Mouse (Mus musculus) CH12.LX (cell line): ENCODE measurements around the gene Gm45837. TPM values are rescaled to one million over a fixed set of nuclear protein-coding genes. Genes with fewer than 3 reads are reported as not detected.

ENCODE experiments used
- DNase-seq: peaks from one replicate; pipeline ENCODE4 v3.0.0-alpha.2; 2013; ENCODE audit errors: extremely low read depth
- H3K27ac ChIP-seq: 2 replicates; pipeline ENCODE4 v1.5.1; 2012; ENCODE audit warnings: low read depth, mild to moderate bottlenecking, control low read depth, moderate library complexity; ENCODE audit not compliant: insufficient read depth
- H3K27me3 ChIP-seq: replicated peaks from 2 replicates; pipeline ENCODE3; 2012; ENCODE audit warnings: inconsistent platforms
- H3K36me3 ChIP-seq, 2 experiments: replicated peaks in 1 of 2; 2 replicates each; pipeline versions ENCODE3 to v1.6.1; 2012; ENCODE audit warnings: inconsistent platforms in 1 of 2, low read length in 1 of 2, mild to moderate bottlenecking in 1 of 2, mixed read lengths in 1 of 2, moderate library complexity in 1 of 2; ENCODE audit not compliant: control insufficient read depth in 1 of 2, insufficient read depth in 1 of 2
- H3K4me1 ChIP-seq, 2 experiments: 2 replicates each; pipeline ENCODE4 v1.6.1; 2012; ENCODE audit warnings: inconsistent platforms in 1 of 2, moderate library complexity in 1 of 2; ENCODE audit not compliant: insufficient read depth in 2 of 2, control insufficient read depth in 1 of 2
- H3K4me2 ChIP-seq: 2 replicates; pipeline ENCODE4 v1.6.1; 2012; ENCODE audit warnings: low read depth, mild to moderate bottlenecking, control low read depth; ENCODE audit not compliant: poor library complexity, insufficient read depth, severe bottlenecking
- H3K4me3 ChIP-seq, 3 experiments: fragments of 150-350 bp in 1 of 3; sonication (generic) in 1 of 3; replicated peaks in 1 of 3; 2 replicates each; pipeline versions ENCODE3 to v1.5.1; 2011 to 2012; ENCODE audit warnings: low read depth in 2 of 3, low read length in 2 of 3, mild to moderate bottlenecking in 2 of 3, moderate library complexity in 2 of 3, control low read depth in 1 of 3, improper control_type of control experiment in 1 of 3, inconsistent platforms in 1 of 3, mixed read lengths in 1 of 3; ENCODE audit not compliant: poor library complexity in 1 of 3
- H3K79me2 ChIP-seq: replicated peaks from 2 replicates; pipeline ENCODE4 v1.6.1; 2012; ENCODE audit warnings: mild to moderate bottlenecking, moderate library complexity; ENCODE audit not compliant: control insufficient read depth, poor library complexity, insufficient read depth, severe bottlenecking; ENCODE audit errors: extremely low read depth
- H3K9ac ChIP-seq: 2 replicates; pipeline ENCODE4 v1.6.1; 2012; ENCODE audit warnings: low read depth, mild to moderate bottlenecking, control low read depth, moderate library complexity; ENCODE audit not compliant: insufficient read depth
- H3K9me3 ChIP-seq: replicated peaks from 2 replicates; pipeline ENCODE3; 2012; ENCODE audit warnings: low read length, inconsistent platforms, mixed read lengths
- BHLHE40 ChIP-seq: IDR thresholded peaks from 2 replicates; pipeline ENCODE4 v1.6.1; 2011; ENCODE audit warnings: mild to moderate bottlenecking, low read depth, low read length, improper control_type of control experiment
- CHD1 ChIP-seq: IDR thresholded peaks from 2 replicates; pipeline ENCODE4 v1.6.1; 2012; ENCODE audit warnings: low read depth, low read length, improper control_type of control experiment, inconsistent platforms
- CTCF ChIP-seq, 2 experiments: IDR thresholded peaks in 1 of 2; conservative IDR thresholded peaks in 1 of 2; 2 replicates each; pipeline ENCODE4 v1.5.1; 2011 to 2012; ENCODE audit warnings: low read depth in 2 of 2, low read length in 2 of 2, improper control_type of control experiment in 1 of 2, inconsistent platforms in 1 of 2, mild to moderate bottlenecking in 1 of 2, moderate library complexity in 1 of 2
- E2F4 ChIP-seq: IDR thresholded peaks from 2 replicates; pipeline ENCODE4 v1.6.1; 2011; ENCODE audit warnings: low read depth, low read length, improper control_type of control experiment; ENCODE audit not compliant: insufficient replicate concordance
- ELF1 ChIP-seq: IDR thresholded peaks from 2 replicates; pipeline ENCODE4 v1.6.1; 2014; ENCODE audit warnings: low read depth, mild to moderate bottlenecking, inconsistent platforms, low read length, improper control_type of control experiment
- EP300 ChIP-seq: IDR thresholded peaks from 2 replicates; pipeline ENCODE4 v1.6.1; 2011; ENCODE audit warnings: low read length, improper control_type of control experiment
- ETS1 ChIP-seq: conservative IDR thresholded peaks from 2 replicates; pipeline ENCODE4 v1.6.1; 2012; ENCODE audit warnings: low read depth, mild to moderate bottlenecking, inconsistent platforms, low read length, improper control_type of control experiment, moderate library complexity
- IRF4 ChIP-seq: IDR thresholded peaks from 2 replicates; pipeline ENCODE4 v1.6.1; 2014; ENCODE audit warnings: low read depth, mild to moderate bottlenecking, inconsistent platforms, low read length, improper control_type of control experiment
- MAX ChIP-seq: IDR thresholded peaks from 2 replicates; pipeline ENCODE4 v1.6.1; 2011; ENCODE audit warnings: low read length, improper control_type of control experiment
- MAZ ChIP-seq: IDR thresholded peaks from 2 replicates; pipeline ENCODE4 v1.6.1; 2012; ENCODE audit warnings: low read depth, mild to moderate bottlenecking, inconsistent platforms, low read length, improper control_type of control experiment, moderate library complexity
- MYC ChIP-seq: IDR thresholded peaks from 2 replicates; pipeline ENCODE4 v1.6.1; 2011; ENCODE audit warnings: low read depth, mild to moderate bottlenecking, improper control_type of control experiment, low read length
- NELFE ChIP-seq: IDR thresholded peaks from 2 replicates; pipeline ENCODE4 v1.6.1; 2011; ENCODE audit warnings: low read depth, low read length, improper control_type of control experiment
- NRF1 ChIP-seq: IDR thresholded peaks from 2 replicates; pipeline ENCODE4 v1.6.1; 2014; ENCODE audit warnings: low read depth, mild to moderate bottlenecking, inconsistent platforms, low read length, improper control_type of control experiment, moderate library complexity
- POLR2A ChIP-seq: IDR thresholded peaks from 2 replicates; pipeline ENCODE4 v1.6.1; 2011; ENCODE audit warnings: low read depth, mild to moderate bottlenecking, improper control_type of control experiment, low read length
- POLR2AphosphoS2 ChIP-seq: IDR thresholded peaks from 2 replicates; pipeline ENCODE4 v1.6.1; 2011; ENCODE audit warnings: low read depth, low read length, improper control_type of control experiment
- RAD21 ChIP-seq: IDR thresholded peaks from 2 replicates; pipeline ENCODE4 v1.6.1; 2011; ENCODE audit warnings: low read depth, mild to moderate bottlenecking, low read length, improper control_type of control experiment, moderate library complexity
- SIN3A ChIP-seq: IDR thresholded peaks from 2 replicates; pipeline ENCODE4 v1.6.1; 2012; ENCODE audit warnings: low read length, improper control_type of control experiment, inconsistent platforms
- USF2 ChIP-seq: conservative IDR thresholded peaks from 2 replicates; pipeline ENCODE4 v1.6.1; 2011; ENCODE audit warnings: low read depth, low read length, improper control_type of control experiment
- ZC3H11A ChIP-seq: IDR thresholded peaks from 2 replicates; pipeline ENCODE4 v1.6.1; 2012; ENCODE audit warnings: low read depth, mild to moderate bottlenecking, inconsistent platforms, low read length, improper control_type of control experiment
- ZKSCAN1 ChIP-seq: IDR thresholded peaks from 2 replicates; pipeline ENCODE4 v1.6.1; 2012; ENCODE audit warnings: low read depth, inconsistent platforms, low read length, improper control_type of control experiment, borderline replicate concordance
- dilution Hi-C: fragments of 300-500 bp; cut with MboI; formaldehyde crosslinking; loops from 2 replicates; pipeline ENCODE4 v1.14.3; 2020; ENCODE audit warnings: low sequenced_read_pairs; ENCODE audit not compliant: extremely low pct_unique_long_range_greater_than_20kb, extremely low pct_ligation_motif_present
- in situ Hi-C: fragments of 300-500 bp; cut with MboI; formaldehyde crosslinking; loops from 3 replicates; pipeline ENCODE4 v1.14.3; 2019; ENCODE audit warnings: low sequenced_read_pairs, low pct_ligation_motif_present, low pct_unique_long_range_greater_than_20kb, mixed read lengths
- polyA plus RNA-seq: library from polyadenylated mRNA; unstranded; fragments of >175 nt; gene quantifications from 2 replicates; pipeline ENCODE4 v1.2.1, GENCODE M21; 2012; ENCODE audit warnings: low read depth; ENCODE audit not compliant: insufficient read length
- total RNA-seq, 2 experiments: library from RNA; depleted of rRNA; stranded (reverse); fragments of 300-350 nt in 1 of 2; fragments of >200 nt in 1 of 2; gene quantifications; 2 replicates each; pipeline ENCODE4 v1.2.3; 2012 to 2014

The Gm45837 gene
- total and polyA plus RNA-seq, 3 experiments, result 0.04 to 0.84 TPM; not detected in 1

- TF ChIP-seq POLR2A, result no peak
- no peak for TF ChIP-seq SIN3A
- no peak for TF ChIP-seq ELF1
- TF ChIP-seq IRF4, result no peak
- TF ChIP-seq MAZ, result no peak
- TF ChIP-seq MYC, result no peak
- no peak for TF ChIP-seq CHD1
- no peak for TF ChIP-seq MAX
- no peak for TF ChIP-seq E2F4
- TF ChIP-seq RAD21, result no peak
- TF ChIP-seq CTCF (conservative IDR thresholded peaks at IDR 0.05 in 1 of 2, IDR thresholded peaks at IDR 0.05 in 1 of 2; ENCODE audit: low read depth in 2 of 2, low read length in 2 of 2), result no peak
- no peak for TF ChIP-seq ETS1
- TF ChIP-seq EP300, result no peak
- no peak for TF ChIP-seq POLR2AphosphoS2
- H3K9me3 ChIP-seq, result no peaks in the 10 kb centered on the region
- in situ Hi-C loops, result no loop called here
- dilution Hi-C loops, result no loop called here
- no peak overlapping the region for H3K4me3 ChIP-seq
- H3K36me3 ChIP-seq, result no peaks in the 10 kb centered on the region
- no peak overlapping the region for H3K4me2 ChIP-seq
- peaks cover 80% of the 10 kb centered on the region for H3K27me3 ChIP-seq
- no peaks in the 10 kb centered on the region for H3K79me2 ChIP-seq
- H3K27ac ChIP-seq, result no peak overlapping the region
- DNase-seq, result no peak
- H3K9ac ChIP-seq, result no peak overlapping the region
- no peaks in the 10 kb centered on the region for H3K4me1 ChIP-seq
Observed at GRCm38 (mm10) chr7:101437876-101438275, 27.2 kb downstream of the Gm45837 start.

- TF ChIP-seq NELFE (no peak), EP300 (no peak), IRF4 (no peak), ZKSCAN1 (no peak), USF2 (no peak), BHLHE40 (no peak), RAD21 (no peak), MAX (no peak), ZC3H11A (no peak), E2F4 (no peak), SIN3A (no peak), NRF1 (no peak)
- H3K27ac ChIP-seq, result no peak overlapping the region
- H3K4me1 ChIP-seq, result peaks cover 2 to 3% of the 10 kb centered on the region in 2 experiments; a peak in 2 of 4 replicates
- in situ Hi-C loops (loop anchor here (10.0 kb wide), 1 partner anchor 182 kb away; no protein-coding TSS in a partner anchor), dilution Hi-C loops (no loop called here)
- no peaks in the 10 kb centered on the region for H3K79me2 ChIP-seq
- no peaks in the 10 kb centered on the region for H3K9me3 ChIP-seq
- H3K27me3 ChIP-seq, result peaks cover 94% of the 10 kb centered on the region
- H3K9ac ChIP-seq, result no peak overlapping the region
- DNase-seq, result no peak
- H3K4me3 ChIP-seq, result no peak overlapping the region
- H3K4me2 ChIP-seq, result no peak overlapping the region
- no peaks in the 10 kb centered on the region for H3K36me3 ChIP-seq
Observed at GRCm38 (mm10) chr7:101443093-101443492, 32.4 kb downstream of the Gm45837 start.
